Mouse (Mus musculus): ENCODE measurements at regions not wholly inside any gene's neighbourhood (a gene's known extent, or its start where the extent isn't known, plus 50 kb on each side); places are given as distances from the start of the nearest gene placed in this dataset.
A peak's percentile ranks its signal among the peaks of the same experiment; 100 is the strongest.

GRCm38 (mm10) chr11:31753711-31754161 is 82.1 kb upstream of the Bod1 start:
- DNase-seq (ENCODE audit: low spot score) (no peak), ATAC-seq (ENCODE audit: insufficient read depth, low FRiP score, low TSS enrichment) (no peak)
- Histone ChIP-seq H3K4me1 (ENCODE audit: control insufficient read depth, insufficient read depth, low read length) (no peaks in the 10 kb centered on the region), H3K9ac (ENCODE audit: low read length) (no peak overlapping the region), H3K36me3 (ENCODE audit: control insufficient read depth, insufficient read depth, low read length) (no peaks in the 10 kb centered on the region), H3K4me2 (ENCODE audit: low read depth) (no peak overlapping the region), H3K9me3 (ENCODE audit: control insufficient read depth, low read length) (no peaks in the 10 kb centered on the region), H3K4me3 (ENCODE audit: low read depth, low read length) (no peak overlapping the region), H3K27ac (ENCODE audit: low read depth, low read length) (no peak overlapping the region), H3K27me3 (ENCODE audit: control insufficient read depth, insufficient read depth, low read length) (no peaks in the 10 kb centered on the region)
- WGBS = 53% methylated on average over 5 of the region's 5 CpGs

- Histone ChIP-seq H3K4me2 (ENCODE audit: low read depth) (no peak overlapping the region), H3K9me3 (ENCODE audit: control insufficient read depth, low read length) (no peaks in the 10 kb centered on the region), H3K27me3 (ENCODE audit: control insufficient read depth, insufficient read depth, low read length) (no peaks in the 10 kb centered on the region), H3K36me3 (ENCODE audit: control insufficient read depth, insufficient read depth, low read length) (no peaks in the 10 kb centered on the region), H3K4me3 (ENCODE audit: low read depth, low read length) (no peak overlapping the region), H3K27ac (ENCODE audit: low read depth, low read length) (no peak overlapping the region), H3K4me1 (ENCODE audit: control insufficient read depth, insufficient read depth, low read length) (peaks cover 5% of the 10 kb centered on the region), H3K9ac (ENCODE audit: low read length) (no peak overlapping the region)
- DNase-seq (ENCODE audit: low spot score) (no peak), ATAC-seq (ENCODE audit: insufficient read depth, low FRiP score, low TSS enrichment) (no peak)
- WGBS = 41% methylated on average over 4 of the region's 4 CpGs
These were observed 82.7 kb upstream of the Bod1 start for GRCm38 (mm10) chr11:31754416-31754815.

- H3K27me3 ChIP-seq (ENCODE audit: control insufficient read depth, insufficient read depth, low read length) = no peaks in the 10 kb centered on the region
- WGBS = 30% methylated on average over 3 of the region's 3 CpGs
- no peaks in the 10 kb centered on the region for H3K36me3 ChIP-seq (ENCODE audit: control insufficient read depth, insufficient read depth, low read length)
- no peaks in the 10 kb centered on the region for H3K9me3 ChIP-seq (ENCODE audit: control insufficient read depth, low read length)
- no peak overlapping the region for H3K9ac ChIP-seq (ENCODE audit: low read length)
- no peak overlapping the region for H3K4me3 ChIP-seq (ENCODE audit: low read depth, low read length)
- ATAC-seq (ENCODE audit: insufficient read depth, low FRiP score, low TSS enrichment) = no peak
- H3K4me2 ChIP-seq (ENCODE audit: low read depth) = no peak overlapping the region
- DNase-seq (ENCODE audit: low spot score) = no peak
- H3K4me1 ChIP-seq (ENCODE audit: control insufficient read depth, insufficient read depth, low read length) = peaks cover 9% of the 10 kb centered on the region
- no peak overlapping the region for H3K27ac ChIP-seq (ENCODE audit: low read depth, low read length)
These were observed 84.2 kb upstream of the Bod1 start for GRCm38 (mm10) chr11:31755858-31756257.

- ATAC-seq (ENCODE audit: insufficient read depth, low FRiP score, low TSS enrichment) (no peak), DNase-seq (ENCODE audit: low spot score) (no peak)
- 89% methylated on average over 10 of the region's 10 CpGs for WGBS
- Histone ChIP-seq H3K4me2 (ENCODE audit: low read depth) (no peak overlapping the region), H3K9me3 (ENCODE audit: control insufficient read depth, low read length) (no peaks in the 10 kb centered on the region), H3K36me3 (ENCODE audit: control insufficient read depth, insufficient read depth, low read length) (no peaks in the 10 kb centered on the region), H3K4me3 (ENCODE audit: low read depth, low read length) (no peak overlapping the region), H3K4me1 (ENCODE audit: control insufficient read depth, insufficient read depth, low read length) (peaks cover 9% of the 10 kb centered on the region), H3K27me3 (ENCODE audit: control insufficient read depth, insufficient read depth, low read length) (no peaks in the 10 kb centered on the region), H3K9ac (ENCODE audit: low read length) (no peak overlapping the region), H3K27ac (ENCODE audit: low read depth, low read length) (no peak overlapping the region)
These were observed 84.9 kb upstream of the Bod1 start for GRCm38 (mm10) chr11:31756355-31757145.

DNA sequence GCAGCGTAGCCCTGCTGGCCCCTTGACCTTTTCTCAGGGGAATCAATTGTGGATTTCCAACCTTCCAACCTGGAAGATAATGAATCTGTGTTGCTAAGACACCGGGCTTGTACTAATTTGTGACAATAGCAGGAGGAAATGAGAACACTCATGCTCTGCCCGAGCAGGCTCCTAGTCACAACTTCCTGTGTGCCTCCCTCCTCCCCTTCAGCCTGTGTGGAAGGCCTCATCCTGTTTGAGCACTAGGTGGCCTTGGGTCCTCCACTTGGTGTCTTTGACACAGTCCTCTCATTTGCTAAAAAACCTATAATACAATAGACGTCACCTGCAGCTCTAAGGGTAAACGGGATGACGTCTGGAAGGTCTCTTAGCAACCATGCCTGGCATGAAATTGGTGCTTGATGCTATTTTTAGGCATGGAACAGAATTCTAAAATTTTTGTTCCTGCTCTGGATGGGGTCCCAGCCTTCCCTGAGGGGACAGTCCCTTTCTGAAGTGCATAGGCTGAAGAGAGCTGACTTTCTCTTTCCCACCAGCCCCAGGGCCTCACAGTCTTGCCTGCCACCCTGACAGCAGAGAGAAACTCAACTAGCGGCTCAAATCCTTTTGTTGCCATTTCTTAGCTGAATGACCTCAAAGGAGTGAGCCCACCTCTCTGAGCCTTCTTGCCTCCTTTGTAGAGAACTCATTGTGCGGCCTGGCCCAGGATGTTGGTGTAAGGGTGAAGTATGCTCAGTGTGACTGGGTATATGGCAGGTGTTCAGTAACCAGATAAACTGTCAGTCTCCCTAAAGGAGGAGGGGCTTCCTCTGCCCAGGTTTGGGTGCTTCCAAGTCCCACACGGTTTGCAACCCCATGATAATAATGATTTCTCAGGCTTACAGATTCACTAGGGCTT is 88.4 kb upstream of the Bod1 start:
- ATAC-seq (ENCODE audit: insufficient read depth, low FRiP score, low TSS enrichment) (no peak), DNase-seq (ENCODE audit: low spot score) (no peak)
- no peaks in the 10 kb centered on the region for H3K36me3 ChIP-seq (ENCODE audit: control insufficient read depth, insufficient read depth, low read length)
- H3K4me3 ChIP-seq (ENCODE audit: low read depth, low read length) = no peak overlapping the region
- H3K27ac ChIP-seq (ENCODE audit: low read depth, low read length) = no peak overlapping the region
- no peak overlapping the region for H3K9ac ChIP-seq (ENCODE audit: low read length)
- 51% methylated on average over 9 of the region's 9 CpGs for WGBS
- peaks cover 9% of the 10 kb centered on the region for H3K4me1 ChIP-seq (ENCODE audit: control insufficient read depth, insufficient read depth, low read length)
- no peaks in the 10 kb centered on the region for H3K9me3 ChIP-seq (ENCODE audit: control insufficient read depth, low read length)
- no peak overlapping the region for H3K4me2 ChIP-seq (ENCODE audit: low read depth)
- H3K27me3 ChIP-seq (ENCODE audit: control insufficient read depth, insufficient read depth, low read length) = no peaks in the 10 kb centered on the region

GRCm38 (mm10) chr11:31763856-31764255 is 92.2 kb upstream of the Bod1 start:
- no peak overlapping the region for H3K4me3 ChIP-seq (ENCODE audit: low read depth, low read length)
- no peak overlapping the region for H3K27ac ChIP-seq (ENCODE audit: low read depth, low read length)
- ATAC-seq (ENCODE audit: insufficient read depth, low FRiP score, low TSS enrichment) (no peak), DNase-seq (ENCODE audit: low spot score) (no peak)
- H3K4me1 ChIP-seq (ENCODE audit: control insufficient read depth, insufficient read depth, low read length) = peaks cover 9% of the 10 kb centered on the region
- no peaks in the 10 kb centered on the region for H3K36me3 ChIP-seq (ENCODE audit: control insufficient read depth, insufficient read depth, low read length)
- H3K9ac ChIP-seq (ENCODE audit: low read length) = no peak overlapping the region
- WGBS = 79% methylated on average over 3 of the region's 3 CpGs
- H3K4me2 ChIP-seq (ENCODE audit: low read depth) = no peak overlapping the region
- H3K27me3 ChIP-seq (ENCODE audit: control insufficient read depth, insufficient read depth, low read length) = no peaks in the 10 kb centered on the region
- no peaks in the 10 kb centered on the region for H3K9me3 ChIP-seq (ENCODE audit: control insufficient read depth, low read length)

DNA sequence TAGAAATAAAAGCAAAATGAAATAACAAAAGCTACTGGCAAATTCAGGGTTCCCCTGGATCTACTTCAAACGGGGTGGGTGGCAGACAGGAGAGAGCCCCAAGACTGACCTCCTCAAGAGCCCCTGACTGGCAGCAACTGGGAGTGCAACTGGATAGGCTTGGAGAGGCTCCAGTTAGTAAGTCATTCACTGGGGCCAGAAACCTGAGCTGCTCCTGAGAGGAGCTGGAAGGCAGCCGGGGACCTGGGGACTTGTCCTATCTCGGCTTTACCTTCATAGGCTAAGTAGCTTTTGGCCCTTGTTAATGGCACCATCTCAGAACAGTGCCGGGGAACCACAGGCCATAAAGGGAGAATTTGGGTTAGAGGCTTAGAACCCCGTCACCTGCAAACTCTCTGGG is 94.6 kb upstream of the Bod1 start:
- no peak for DNase-seq (ENCODE audit: low spot score)
- 92% methylated on average over 5 of the region's 5 CpGs for WGBS
- no peaks in the 10 kb centered on the region for H3K9me3 ChIP-seq (ENCODE audit: control insufficient read depth, low read length)
- no peak overlapping the region for H3K9ac ChIP-seq (ENCODE audit: low read length)
- H3K4me2 ChIP-seq (ENCODE audit: low read depth) = no peak overlapping the region
- H3K4me3 ChIP-seq (ENCODE audit: low read depth, low read length) = no peak overlapping the region
- no peaks in the 10 kb centered on the region for H3K36me3 ChIP-seq (ENCODE audit: control insufficient read depth, insufficient read depth, low read length)
- H3K4me1 ChIP-seq (ENCODE audit: control insufficient read depth, insufficient read depth, low read length) = no peaks in the 10 kb centered on the region
- no peaks in the 10 kb centered on the region for H3K27me3 ChIP-seq (ENCODE audit: control insufficient read depth, insufficient read depth, low read length)
- no peak for ATAC-seq (ENCODE audit: insufficient read depth, low FRiP score, low TSS enrichment)
- no peak overlapping the region for H3K27ac ChIP-seq (ENCODE audit: low read depth, low read length)

DNA sequence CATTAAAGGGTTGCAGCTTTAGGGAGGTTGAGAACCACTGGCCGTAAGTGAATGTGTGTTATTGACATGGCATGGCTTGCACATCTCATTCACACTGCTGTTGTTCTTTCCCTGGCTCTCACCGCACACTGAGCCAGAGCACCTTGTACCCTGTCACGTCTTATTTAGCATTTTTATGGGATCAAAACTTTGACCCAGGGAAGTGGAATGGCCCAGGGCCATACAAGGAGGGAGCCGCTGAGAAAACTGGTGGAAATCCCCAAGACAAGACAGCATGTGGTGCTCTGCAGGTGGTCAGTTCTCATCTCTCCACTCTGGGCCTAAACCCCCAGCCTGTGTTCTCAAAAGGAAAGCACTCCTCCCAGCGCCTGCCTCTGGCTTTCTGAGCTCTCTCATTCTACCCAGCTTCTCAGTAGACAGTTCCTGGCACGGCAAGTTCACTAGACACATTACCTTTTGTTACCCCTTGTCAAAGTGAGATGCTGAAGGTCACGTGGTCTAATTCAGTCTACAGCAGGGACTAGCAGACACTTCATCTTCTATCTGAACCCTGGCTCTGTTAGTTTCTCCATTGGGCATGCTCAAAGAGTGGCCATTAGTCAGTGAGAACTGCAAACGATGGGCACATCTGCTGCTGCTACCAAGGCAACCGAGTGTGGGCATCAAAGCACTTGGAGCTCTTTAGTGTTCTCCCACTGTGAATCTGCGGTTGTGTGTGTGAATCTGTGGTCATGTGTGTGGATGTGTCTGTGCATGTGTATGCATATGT is 96.2 kb upstream of the Bod1 start:
- peak; percentile 70 for DNase-seq (ENCODE audit: low spot score)
- Histone ChIP-seq H3K4me3 (ENCODE audit: low read depth, low read length) (no peak overlapping the region), H3K27ac (ENCODE audit: low read depth, low read length) (peak overlapping the region; percentile 11; the same call in 1 of the 2 replicates), H3K9me3 (ENCODE audit: control insufficient read depth, low read length) (no peaks in the 10 kb centered on the region), H3K4me2 (ENCODE audit: low read depth) (no peak overlapping the region), H3K4me1 (ENCODE audit: control insufficient read depth, insufficient read depth, low read length) (no peaks in the 10 kb centered on the region), H3K9ac (ENCODE audit: low read length) (no peak overlapping the region), H3K27me3 (ENCODE audit: control insufficient read depth, insufficient read depth, low read length) (no peaks in the 10 kb centered on the region), H3K36me3 (ENCODE audit: control insufficient read depth, insufficient read depth, low read length) (no peaks in the 10 kb centered on the region)
- WGBS = 44% methylated on average over 10 of the region's 10 CpGs
- peak; percentile 91 for ATAC-seq (ENCODE audit: insufficient read depth, low FRiP score, low TSS enrichment)

Measured in neural tube, embryonic 11.5 days (tissue).